Mouse (Mus musculus): Measurements from ENCODE around the gene Krt88.

- TF ChIP-seq TAL1 (IDR thresholded peaks at IDR 0.05; ENCODE audit: low read length) (no peak), GATA1 (IDR thresholded peaks at IDR 0.05; ENCODE audit: low read length) (no peak)
Observed at GRCm38 (mm10) chr15:101412188-101412587, 35.4 kb upstream of the Krt88 start.

Data from erythroblast, embryonic 14.5 days (primary cell).